Mouse (Mus musculus) stomach, embryonic 16.5 days (tissue): ENCODE results near the gene Bbs7. TPM values are rescaled to one million over a fixed set of nuclear protein-coding genes. Genes with fewer than 3 reads are reported as not detected.
"Not testable (repeated sequence)": the region's sequence is repeated elsewhere in the genome, so short reads cannot be mapped to it uniquely, and the experiment has no call there.

ENCODE experiments used
- ATAC-seq: fragments of 200-750 bp; cut with Nextera tagmentation; 2 replicates; pipeline ENCODE4 v1.8.0; 2017; ENCODE audit warnings: moderate number of reproducible peaks, moderate TSS enrichment; ENCODE audit not compliant: insufficient read depth, low FRiP score
- H3K27ac ChIP-seq: fragments of 300-500 bp; sonication (generic); 2 replicates; pipeline ENCODE4 v1.5.1; 2014; ENCODE audit warnings: low read length
- H3K27me3 ChIP-seq: fragments of 300-500 bp; sonication (generic); 2 replicates; pipeline ENCODE4 v1.6.1; 2014; ENCODE audit warnings: low read length, control low read depth, mixed read lengths; ENCODE audit not compliant: control insufficient read depth, insufficient read depth
- H3K36me3 ChIP-seq: fragments of 300-500 bp; sonication (generic); 2 replicates; pipeline ENCODE4 v1.6.1; 2014; ENCODE audit warnings: low read length; ENCODE audit not compliant: control insufficient read depth, insufficient read depth
- H3K4me1 ChIP-seq: fragments of 300-500 bp; sonication (generic); 2 replicates; pipeline ENCODE4 v1.6.1; 2014; ENCODE audit warnings: low read length, control low read depth, mixed read lengths; ENCODE audit not compliant: control insufficient read depth, insufficient read depth
- H3K4me2 ChIP-seq: fragments of 300-500 bp; sonication (generic); 2 replicates; pipeline ENCODE4 v1.6.1; 2014; ENCODE audit warnings: low read depth, low read length, mixed read lengths
- H3K4me3 ChIP-seq: fragments of 300-500 bp; sonication (generic); replicated peaks from 2 replicates; pipeline ENCODE4 v1.5.1; 2014; ENCODE audit warnings: mild to moderate bottlenecking, low read length
- H3K9ac ChIP-seq: fragments of 300-500 bp; sonication (generic); 2 replicates; pipeline ENCODE4 v1.6.1; 2014; ENCODE audit warnings: low read length
- H3K9me3 ChIP-seq: fragments of 300-500 bp; sonication (generic); replicated peaks from 2 replicates; pipeline ENCODE4 v1.6.1; 2016; ENCODE audit warnings: low read length, control low read depth; ENCODE audit not compliant: control insufficient read depth
- WGBS: fragments of 180-500 bp; shearing (Covaris S2); extraction: QIAGEN DNeasy Blood & Tissue Kit; methylation state at CpG from one replicate; pipeline ENCODE4 v1.1.7; 2014; 5-methylcytosine and 5-hydroxymethylcytosine counted together
- polyA plus RNA-seq: library from polyadenylated mRNA; unstranded; fragments of >200 nt; fragmentation: Nextera tagmentation; extraction: Ambion mirVana; gene quantifications from 2 replicates; pipeline ENCODE4 v1.2.1, GENCODE M21; 2015

Bbs7 gene
- polyA plus RNA-seq, 1 experiment from 2014 or later: 14.3 TPM

GRCm38 (mm10) chr3:36613908-36614255 is 605 bp upstream of the Bbs7 start:
- Histone ChIP-seq H3K4me3 (no peak overlapping the region), H3K9ac (no peak overlapping the region), H3K9me3 (no peaks in the 10 kb centered on the region), H3K4me2 (peak overlapping the region; percentile 65; the same call in 1 of the 2 replicates), H3K27me3 (no peaks in the 10 kb centered on the region), H3K36me3 (no peaks in the 10 kb centered on the region), H3K4me1 (peaks cover 6% of the 10 kb centered on the region; the same call in 1 of the 2 replicates), H3K27ac (no peak overlapping the region)
- ATAC-seq: no peak
- 61% methylated on average over 5 of the region's 5 CpGs for WGBS

- Histone ChIP-seq H3K4me1 (peaks cover 6% of the 10 kb centered on the region; the same call in 1 of the 2 replicates), H3K9ac (peak overlapping the region; percentile 77), H3K9me3 (no peaks in the 10 kb centered on the region), H3K27ac (no peak overlapping the region; the same call in 1 of the 2 replicates), H3K4me3 (peak overlapping the region; percentile 71), H3K4me2 (peak overlapping the region; percentile 65), H3K36me3 (no peaks in the 10 kb centered on the region), H3K27me3 (no peaks in the 10 kb centered on the region)
- WGBS: 3% methylated on average over 6 of the region's 6 CpGs
- ATAC-seq: no peak
Observed at GRCm38 (mm10) chr3:36612687-36613086, 590 bp downstream of the Bbs7 start.

- Histone ChIP-seq H3K4me1 (no peaks in the 10 kb centered on the region), H3K9ac (no peak overlapping the region), H3K27me3 (no peaks in the 10 kb centered on the region), H3K27ac (no peak overlapping the region), H3K4me3 (no peak overlapping the region), H3K4me2 (no peak overlapping the region), H3K36me3 (no peaks in the 10 kb centered on the region; the same call in 1 of the 2 replicates), H3K9me3 (no peaks in the 10 kb centered on the region)
- no peak for ATAC-seq
- WGBS: 70% methylated on average over 7 of the region's 7 CpGs
Observed at GRCm38 (mm10) chr3:36605894-36606783, 7.1 kb downstream of the Bbs7 start.

- 86% methylated on average over 8 of the region's 9 CpGs for WGBS
Observed at GRCm38 (mm10) chr3:36599773-36600172, 13.5 kb downstream of the Bbs7 start.

GRCm38 (mm10) chr3:36598811-36599210 is 14.5 kb downstream of the Bbs7 start:
- no peaks in the 10 kb centered on the region for H3K27me3 ChIP-seq
- H3K27ac ChIP-seq: no peak overlapping the region
- H3K4me3 ChIP-seq: no peak overlapping the region
- no peaks in the 10 kb centered on the region for H3K9me3 ChIP-seq
- H3K4me1 ChIP-seq: no peaks in the 10 kb centered on the region
- H3K4me2 ChIP-seq: no peak overlapping the region
- 61% methylated on average over 3 of the region's 3 CpGs for WGBS
- no peak for ATAC-seq
- H3K36me3 ChIP-seq: no peaks in the 10 kb centered on the region; the same call in 1 of the 2 replicates
- H3K9ac ChIP-seq: no peak overlapping the region

More at GRCm38 (mm10) chr3:36599773-36600172, 13.5 kb downstream of the Bbs7 start:
- not testable (repeated sequence) for ATAC-seq, H3K9me3 ChIP-seq, H3K4me2 ChIP-seq, H3K4me1 ChIP-seq, H3K9ac ChIP-seq, H3K27ac ChIP-seq, H3K4me3 ChIP-seq, H3K36me3 ChIP-seq, H3K27me3 ChIP-seq

- peak within 1 kb of the TSS; percentile 89 for H3K9ac ChIP-seq
- H3K27me3 ChIP-seq: no peaks in the 10 kb centered on the region
- peaks cover 16% of the 10 kb centered on the region for H3K4me1 ChIP-seq
- WGBS: under 1% methylated on average over 60 of the region's 60 CpGs
- H3K27ac ChIP-seq: peak within 1 kb of the TSS; percentile 71
- peak within 1 kb of the TSS; percentile 82 for H3K4me2 ChIP-seq
- no peaks in the 10 kb centered on the region for H3K9me3 ChIP-seq
- peak within 1 kb of the TSS; percentile 87 for H3K4me3 ChIP-seq
- peaks cover 14% of the 10 kb centered on the region; the same call in 1 of the 2 replicates for H3K36me3 ChIP-seq
- ATAC-seq: peak; percentile 100
Observed at GRCm38 (mm10) chr3:36571827-36572378, 41.4 kb downstream of the Bbs7 start, which contains the start of gene Ccna2. TSS of gene Ccna2 (minus strand) at chr3:36572150.

GRCm38 (mm10) chr3:36571361-36571826 is 41.9 kb downstream of the Bbs7 start:
- under 1% methylated on average over 46 of the region's 46 CpGs for WGBS
- peak overlapping the region; percentile 82 for H3K4me2 ChIP-seq
- H3K4me1 ChIP-seq: peaks cover 16% of the 10 kb centered on the region
- peaks cover 19% of the 10 kb centered on the region; the same call in 1 of the 2 replicates for H3K36me3 ChIP-seq
- H3K9me3 ChIP-seq: no peaks in the 10 kb centered on the region
- H3K27me3 ChIP-seq: no peaks in the 10 kb centered on the region
- H3K9ac ChIP-seq: peak overlapping the region; percentile 89
- H3K27ac ChIP-seq: peak overlapping the region; percentile 71
- peak overlapping the region; percentile 87 for H3K4me3 ChIP-seq
- ATAC-seq: peak; percentile 8; the same call in 1 of the 2 replicates

GRCm38 (mm10) chr3:36569836-36570235 is 43.4 kb downstream of the Bbs7 start:
- Histone ChIP-seq H3K36me3 (peaks cover 27% of the 10 kb centered on the region), H3K27ac (no peak overlapping the region), H3K4me1 (peaks cover 16% of the 10 kb centered on the region), H3K4me2 (peak overlapping the region; percentile 82), H3K9ac (peak overlapping the region; percentile 54; the same call in 1 of the 2 replicates), H3K27me3 (no peaks in the 10 kb centered on the region), H3K9me3 (no peaks in the 10 kb centered on the region), H3K4me3 (peak overlapping the region; percentile 87)
- no peak for ATAC-seq
- WGBS: 81% methylated on average over 5 of the region's 5 CpGs

GRCm38 (mm10) chr3:36563666-36564065 is 49.6 kb downstream of the Bbs7 start:
- no peak overlapping the region for H3K4me2 ChIP-seq
- H3K9ac ChIP-seq: no peak overlapping the region
- H3K4me1 ChIP-seq: no peaks in the 10 kb centered on the region
- H3K9me3 ChIP-seq: no peaks in the 10 kb centered on the region
- H3K27ac ChIP-seq: no peak overlapping the region
- ATAC-seq: no peak
- H3K4me3 ChIP-seq: no peak overlapping the region
- no peaks in the 10 kb centered on the region for H3K27me3 ChIP-seq
- peaks cover 37% of the 10 kb centered on the region for H3K36me3 ChIP-seq
- 94% methylated on average over 3 of the region's 3 CpGs for WGBS
